Mouse (Mus musculus) brain, embryonic 14.5 days (tissue): Measurements from ENCODE around the gene St6galnac5.

ENCODE experiments used
- CTCF ChIP-seq: fragments of 200-500 bp; IDR thresholded peaks from 2 replicates; pipeline ENCODE4 v1.5.1; 2012; ENCODE audit warnings: inconsistent platforms, mild to moderate bottlenecking, moderate library complexity, borderline replicate concordance; ENCODE audit not compliant: insufficient read depth, insufficient read length; ENCODE audit errors: extremely low read depth
- POLR2A ChIP-seq: fragments of 200-500 bp; IDR thresholded peaks from 2 replicates; pipeline ENCODE4 v1.6.1; 2012; ENCODE audit warnings: mild to moderate bottlenecking, inconsistent platforms, borderline replicate concordance; ENCODE audit not compliant: poor library complexity, insufficient read depth, insufficient read length, severe bottlenecking; ENCODE audit errors: extremely low read depth

- TF ChIP-seq CTCF (no peak), POLR2A (no peak)
Observed at GRCm38 (mm10) chr3:152837407-152837806, 144.6 kb downstream of the St6galnac5 start.
